ENCODE assay signal across 28 mouse cellular contexts in genomic region chr17:29931224-29931945, GRCm38 (mm10). TPM values are rescaled to one million over a fixed set of nuclear protein-coding genes. Genes with fewer than 3 reads are reported as not detected.
A peak's percentile ranks its signal among the peaks of the same experiment; 100 is the strongest.
DNase-seq lines count a peak whose midpoint lies in the region; ATAC-seq and TF ChIP-seq lines count a peak whose summit lies in the region.
"Had no signal": no experiment of that assay in that cellular context is flagged by ENCODE, and none has a peak within 500 bp of the region (broad histone marks: within the 10 kb centered on the region; RNA-seq: fewer than 3 reads in every experiment).

No protein-coding gene starts in this region.

- DNase-seq in hindbrain, embryonic 11.5 days (ENCODE audit: low spot score): no peak
- no peak for DNase-seq in neural tube, embryonic 10.5 days (ENCODE audit: extremely low spot score, low spot score)
- DNase-seq in MEL (ENCODE audit: low read depth, low spot score): no peak
- no peak for DNase-seq in lung, postnatal 4 days
- DNase-seq: adrenal gland, postnatal 25 days; cerebellum, adult 9-10 months; gastrocnemius, postnatal 10 days; heart, adult 11 months; heart, postnatal 10 days; kidney, adult 8-10 months; kidney, postnatal 10 days; lung, adult 2 months; lung, postnatal 14 days; right cerebral cortex, postnatal 14 days had no signal

- TF ChIP-seq POLR2A in MEL (IDR thresholded peaks at IDR 0.05; ENCODE audit: control insufficient read depth in 1 of 2, insufficient read depth in 1 of 2, low read depth in 1 of 2, low read length in 2 of 2, poor library complexity in 1 of 2): no peak

- peaks cover 8% of the 10 kb centered on the region; the same call in 1 of the 2 replicates for H3K27me3 ChIP-seq in hindbrain, embryonic 13.5 days
- no peaks in the 10 kb centered on the region for H3K27me3 ChIP-seq in hindbrain, embryonic 11.5 days (ENCODE audit: control insufficient read depth, insufficient read depth, low read length)
- no peaks in the 10 kb centered on the region for H3K27me3 ChIP-seq in neural tube, embryonic 13.5 days
- no peaks in the 10 kb centered on the region for H3K27me3 ChIP-seq in MEL (ENCODE audit: control insufficient read depth in 1 of 2, insufficient read depth in 2 of 2, low read length in 2 of 2)
- no peaks in the 10 kb centered on the region for H3K27me3 ChIP-seq in neural tube, embryonic 15.5 days (replicated peaks)
- H3K27me3 ChIP-seq: intestine, embryonic 15.5 days; midbrain, embryonic 15.5 days had no signal

- no peak overlapping the region for H3K4me3 ChIP-seq in hindbrain, embryonic 13.5 days
- H3K4me3 ChIP-seq in hindbrain, embryonic 11.5 days (ENCODE audit: low read depth, low read length): no peak overlapping the region
- H3K4me3 ChIP-seq in neural tube, embryonic 13.5 days: no peak overlapping the region
- H3K4me3 ChIP-seq in MEL (ENCODE audit: control insufficient read depth in 1 of 2, insufficient read depth in 1 of 2, low read depth in 2 of 2, low read length in 2 of 2): no peak overlapping the region
- H3K4me3 ChIP-seq in neural tube, embryonic 15.5 days (replicated peaks): no peak overlapping the region
- H3K4me3 ChIP-seq: heart, embryonic 12.5 days; intestine, embryonic 15.5 days; limb, embryonic 12.5 days; liver, embryonic 12.5 days; midbrain, embryonic 15.5 days; myocyte had no signal

- peak overlapping the region; percentile 23; the same call in 1 of the 2 replicates for H3K27ac ChIP-seq in hindbrain, embryonic 13.5 days
- no peak overlapping the region for H3K27ac ChIP-seq in hindbrain, embryonic 11.5 days (ENCODE audit: low read depth, low read length)
- H3K27ac ChIP-seq in neural tube, embryonic 13.5 days (replicated peaks): peak overlapping the region; percentile 63
- H3K27ac ChIP-seq in MEL (ENCODE audit: control insufficient read depth, low read depth, low read length): no peak overlapping the region
- peak overlapping the region; percentile 14 for H3K27ac ChIP-seq in neural tube, embryonic 15.5 days (replicated peaks)
- H3K27ac ChIP-seq: hindbrain, embryonic 14.5 days; intestine, embryonic 15.5 days; limb, embryonic 12.5 days; liver, embryonic 12.5 days; midbrain, embryonic 15.5 days; stomach, postnatal 0 days had no signal

- peaks cover 29% of the 10 kb centered on the region for H3K4me1 ChIP-seq in hindbrain, embryonic 13.5 days (replicated peaks)
- H3K4me1 ChIP-seq in hindbrain, embryonic 11.5 days (replicated peaks; ENCODE audit: control insufficient read depth, insufficient read depth, low read length): no peaks in the 10 kb centered on the region
- peaks cover 22% of the 10 kb centered on the region for H3K4me1 ChIP-seq in neural tube, embryonic 13.5 days (replicated peaks)
- peaks cover 0 to 8% of the 10 kb centered on the region in 2 experiments; a peak in 2 of 4 replicates for H3K4me1 ChIP-seq in MEL (ENCODE audit: control insufficient read depth in 1 of 2, insufficient read depth in 2 of 2, low read length in 2 of 2)
- peaks cover 16% of the 10 kb centered on the region for H3K4me1 ChIP-seq in neural tube, embryonic 15.5 days

- no peaks in the 10 kb centered on the region for H3K36me3 ChIP-seq in hindbrain, embryonic 13.5 days
- H3K36me3 ChIP-seq in hindbrain, embryonic 11.5 days (ENCODE audit: control insufficient read depth, insufficient read depth, low read length): no peaks in the 10 kb centered on the region
- H3K36me3 ChIP-seq in neural tube, embryonic 13.5 days: no peaks in the 10 kb centered on the region
- H3K36me3 ChIP-seq in MEL (ENCODE audit: control insufficient read depth in 1 of 2, insufficient read depth in 2 of 2, low read length in 2 of 2): peaks cover 0 to 7% of the 10 kb centered on the region in 2 experiments; a peak in 2 of 4 replicates
- H3K36me3 ChIP-seq in neural tube, embryonic 15.5 days: no peaks in the 10 kb centered on the region
- H3K36me3 ChIP-seq: G1E; heart, embryonic 12.5 days; intestine, embryonic 15.5 days; limb, embryonic 12.5 days; liver, embryonic 12.5 days; midbrain, embryonic 15.5 days had no signal

- H3K9me3 ChIP-seq in hindbrain, embryonic 13.5 days: no peaks in the 10 kb centered on the region
- H3K9me3 ChIP-seq in hindbrain, embryonic 11.5 days (ENCODE audit: control insufficient read depth, low read length): no peaks in the 10 kb centered on the region
- H3K9me3 ChIP-seq in neural tube, embryonic 13.5 days: no peaks in the 10 kb centered on the region
- H3K9me3 ChIP-seq in MEL (replicated peaks; ENCODE audit: insufficient read depth, low read length): no peaks in the 10 kb centered on the region
- H3K9me3 ChIP-seq in neural tube, embryonic 15.5 days (replicated peaks): no peaks in the 10 kb centered on the region
- H3K9me3 ChIP-seq: G1E; heart, embryonic 12.5 days; intestine, embryonic 15.5 days; liver, embryonic 12.5 days; midbrain, embryonic 15.5 days had no signal

- TF ChIP-seq RAD21 in MEL (IDR thresholded peaks at IDR 0.05; ENCODE audit: low read depth, low read length): no peak; the same call in 1 of the 2 replicates

- H3K4me2 ChIP-seq in hindbrain, embryonic 13.5 days: no peak overlapping the region
- no peak overlapping the region for H3K4me2 ChIP-seq in hindbrain, embryonic 11.5 days (replicated peaks; ENCODE audit: low read depth, low read length)
- no peak overlapping the region for H3K4me2 ChIP-seq in neural tube, embryonic 13.5 days
- no peak overlapping the region for H3K4me2 ChIP-seq in neural tube, embryonic 15.5 days
- H3K4me2 ChIP-seq: heart, embryonic 12.5 days; hindbrain, embryonic 14.5 days; intestine, embryonic 15.5 days; limb, embryonic 12.5 days; liver, embryonic 12.5 days; midbrain, embryonic 15.5 days had no signal

- peak in 2 of 3 experiments; percentile 7 to 24; a peak in 2 of 6 replicates for TF ChIP-seq CTCF in MEL (IDR thresholded peaks at IDR 0.05 in 2 of 3, conservative IDR thresholded peaks at IDR 0.05 in 1 of 3; ENCODE audit: control insufficient read depth in 1 of 3, insufficient read depth in 1 of 3, low read depth in 2 of 3, low read length in 3 of 3, poor library complexity in 1 of 3, severe bottlenecking in 1 of 3)

- H3K79me2 ChIP-seq in MEL (ENCODE audit: control insufficient read depth, insufficient read depth, low read length, poor library complexity): no peaks in the 10 kb centered on the region

- no peak overlapping the region for H3K9ac ChIP-seq in hindbrain, embryonic 13.5 days
- H3K9ac ChIP-seq in hindbrain, embryonic 11.5 days (ENCODE audit: low read depth, low read length): no peak overlapping the region
- 0 out of 2 replicates have a peak overlapping the region, but pooled peaks have one; percentile 1 for H3K9ac ChIP-seq in neural tube, embryonic 13.5 days
- H3K9ac ChIP-seq in MEL (ENCODE audit: control insufficient read depth, low read depth, low read length, poor library complexity, severe bottlenecking): no peak overlapping the region
- H3K9ac ChIP-seq in neural tube, embryonic 15.5 days (replicated peaks): 0 out of 2 replicates have a peak overlapping the region, but pooled peaks have one; percentile 1
- H3K9ac ChIP-seq: heart, embryonic 12.5 days; hindbrain, embryonic 14.5 days; intestine, embryonic 15.5 days; limb, embryonic 12.5 days; liver, embryonic 12.5 days; midbrain, embryonic 15.5 days had no signal

- TF ChIP-seq EP300 in MEL (IDR thresholded peaks at IDR 0.05; ENCODE audit: low read depth in 1 of 2, low read length in 2 of 2): no peak

- no peak for ATAC-seq in hindbrain, embryonic 13.5 days (ENCODE audit: low FRiP score)
- no peak for ATAC-seq in hindbrain, embryonic 11.5 days (ENCODE audit: low FRiP score)
- peak; percentile 40; the same call in 1 of the 2 replicates for ATAC-seq in neural tube, embryonic 13.5 days (ENCODE audit: low read depth)
- 0 out of 2 replicates have a peak, but pooled peaks have one; percentile 54 for ATAC-seq in neural tube, embryonic 15.5 days (ENCODE audit: low FRiP score)
- ATAC-seq in erythroblast, adult 5-6 weeks (replicated peaks; ENCODE audit: low FRiP score, poor library complexity, severe bottlenecking): no peak
- ATAC-seq: forebrain, embryonic 14.5 days; intestine, embryonic 15.5 days; liver, embryonic 12.5 days; midbrain, embryonic 15.5 days had no signal

- 71% methylated on average over 31 of the region's 31 CpGs for WGBS in hindbrain, embryonic 13.5 days
- 82% methylated on average over 31 of the region's 31 CpGs for WGBS in hindbrain, embryonic 11.5 days
- 58% methylated on average over 31 of the region's 31 CpGs for WGBS in neural tube, embryonic 13.5 days
- WGBS in neural tube, embryonic 15.5 days: 57% methylated on average over 31 of the region's 31 CpGs

TF ChIP-seq in MEL, 35 proteins besides CTCF, POLR2A, EP300 and RAD21:
- TF ChIP-seq MAZ (IDR thresholded peaks at IDR 0.05; ENCODE audit: low read depth, low read length) (no peak), TBP (IDR thresholded peaks at IDR 0.05; ENCODE audit: low read depth, low read length) (no peak), SMC3 (IDR thresholded peaks at IDR 0.05; ENCODE audit: low read depth, low read length) (peak; percentile 18; the same call in 1 of the 2 replicates), HCFC1 (IDR thresholded peaks at IDR 0.05; ENCODE audit: low read depth, low read length) (no peak)

RNA-seq across cellular contexts. Expression of gene Mdga1, which starts 38.5 kb away (rescaled TPM):
- 13.4 and 13.6 TPM in 2 replicates for polyA plus RNA-seq in hindbrain, embryonic 13.5 days (2015; fragmentation: Nextera tagmentation; extraction: Ambion mirVana)
- polyA plus RNA-seq in hindbrain, embryonic 11.5 days (2014; fragmentation: Nextera tagmentation; extraction: Ambion mirVana): 4.6 and 4.8 TPM in 2 replicates
- 9.0 and 10.2 TPM in 2 replicates for polyA plus RNA-seq in neural tube, embryonic 13.5 days (2015; fragmentation: Nextera tagmentation; extraction: Ambion mirVana)
- total RNA-seq in MEL (2012; rRNA removed): 0.26 and 0.27 TPM in 2 replicates
- 1 to 10 TPM in 1 of 2 experiments, not detected in 1; 2.3 TPM for polyA plus RNA-seq in MEL (2012; ENCODE audit: insufficient read depth in 1 of 2, insufficient read length in 2 of 2, low read depth in 1 of 2, low replicate concordance in 2 of 2, missing spikeins in 1 of 2)
- 7.1 and 10.9 TPM in 2 replicates for polyA plus RNA-seq in neural tube, embryonic 15.5 days (2015; fragmentation: Nextera tagmentation; extraction: Ambion mirVana)
- 0.58 and 0.84 TPM in 2 replicates for total RNA-seq in erythroblast, adult 5-6 weeks (2015; ENCODE audit: low replicate concordance)
- total RNA-seq in erythroblast, adult 5-6 weeks (2017; ENCODE audit: low replicate concordance): 2.4 and 2.5 TPM in 2 replicates

Comparison
In these comparisons a context has a peak if more than half of its experiments do, and no peak if none do; other contexts are left out.
1. H3K27ac ChIP-seq: peak in hindbrain, embryonic 13.5 days (single experiment), neural tube, embryonic 13.5 days (single experiment) and neural tube, embryonic 15.5 days (single experiment); none in hindbrain, embryonic 11.5 days (single experiment) and MEL (single experiment).
2. ATAC-seq: peak in neural tube, embryonic 13.5 days (single experiment) and neural tube, embryonic 15.5 days (single experiment); none in hindbrain, embryonic 13.5 days (single experiment), hindbrain, embryonic 11.5 days (single experiment) and erythroblast, adult 5-6 weeks (single experiment).
3. H3K9ac ChIP-seq: peak in neural tube, embryonic 13.5 days (single experiment) and neural tube, embryonic 15.5 days (single experiment); none in hindbrain, embryonic 13.5 days (single experiment), hindbrain, embryonic 11.5 days (single experiment) and MEL (single experiment).